Mouse (Mus musculus): Measurements from ENCODE around the gene Slpi.

DNA sequence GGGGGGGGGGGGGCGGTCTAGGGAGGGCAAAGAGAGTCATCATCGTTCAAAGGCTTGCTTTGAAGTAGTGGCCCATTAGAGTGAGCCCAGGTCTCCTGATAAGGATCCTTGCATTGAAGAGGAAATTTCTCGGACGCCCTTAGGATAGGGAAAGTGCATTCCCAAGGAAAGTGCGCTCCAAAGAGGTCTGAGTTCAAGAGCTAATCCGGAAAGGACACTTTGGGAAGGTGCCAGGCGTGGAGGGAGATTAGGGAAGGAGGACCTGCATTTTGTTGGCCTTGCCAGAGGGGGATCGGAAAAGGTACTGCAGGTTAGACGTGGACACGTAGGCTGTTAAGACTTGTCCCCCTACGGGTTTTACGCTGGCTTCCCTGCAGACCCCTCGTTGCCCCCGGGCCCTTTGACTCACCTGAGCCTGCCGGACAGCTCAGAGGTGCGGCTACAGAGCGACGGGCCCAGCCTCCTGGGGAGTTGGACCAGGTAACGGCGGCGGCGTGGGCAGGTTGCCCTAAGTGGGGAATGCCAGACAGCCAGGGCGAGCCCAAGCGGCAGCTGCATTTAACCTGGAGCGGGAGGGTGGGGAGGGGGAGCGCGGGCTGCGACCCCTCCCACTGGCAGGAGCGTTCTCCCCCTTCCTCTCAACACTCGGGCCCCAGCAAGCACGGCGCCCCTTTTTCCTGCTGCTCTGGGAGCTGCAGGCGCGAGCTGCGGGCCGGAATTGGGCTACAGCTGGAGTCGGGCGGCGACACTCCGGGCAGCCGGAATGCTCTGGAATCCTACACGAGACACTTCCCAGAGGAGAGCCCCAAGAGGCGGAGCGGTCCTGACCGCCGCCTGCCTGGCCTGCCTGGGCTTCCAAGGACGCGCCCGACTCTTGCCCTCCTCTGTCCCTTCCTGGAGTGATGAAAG, 15.4 kb upstream of the Slpi start:
- TF ChIP-seq MYOD1 (IDR thresholded peaks at IDR 0.05; ENCODE audit: control insufficient read depth, insufficient read length, low read depth) (no peak), CTCF (IDR thresholded peaks at IDR 0.05; ENCODE audit: control insufficient read depth, insufficient read depth, insufficient read length) (no peak), CEBPB (IDR thresholded peaks at IDR 0.05; ENCODE audit: low read depth) (no peak)
